Mouse (Mus musculus) left cerebral cortex, adult 2 months (tissue): ENCODE measurements around the gene Luzp2. TPM values are rescaled to one million over a fixed set of nuclear protein-coding genes. Genes with fewer than 3 reads are reported as not detected.
"Not testable (repeated sequence)": the region's sequence is repeated elsewhere in the genome, so short reads cannot be mapped to it uniquely, and the experiment has no call there.

Experiments
- DNase-seq, 2 experiments: peaks; one replicate each; pipeline ENCODE4 v3.0.0; 2021 to 2022; ENCODE audit warnings: low spot score in 2 of 2, mixed read lengths in 1 of 2; ENCODE audit errors: extremely low spot score in 1 of 2
- H3K27ac ChIP-seq: fragments of 200-600 bp; 2 replicates; pipeline ENCODE4 v1.8.1; 2022
- H3K4me3 ChIP-seq: fragments of 200-600 bp; 2 replicates; pipeline ENCODE4 v1.8.1; 2022
- CTCF ChIP-seq: fragments of 200-600 bp; IDR thresholded peaks from 2 replicates; pipeline ENCODE4 v1.8.1; 2022; ENCODE audit warnings: antibody characterized with exemption, mild to moderate bottlenecking, moderate library complexity
- intact Hi-C: fragments of 180-260 bp; cut with DNase I; formaldehyde crosslinking; loops from one replicate; pipeline ENCODE4 v1.15.1; 2025
- total RNA-seq, 2 experiments: library from RNA; stranded (reverse); gene quantifications; 2 replicates each; pipeline ENCODE4 v1.2.3; 2021

Luzp2 gene
- total RNA-seq, 2 experiments from 2014 or later: 97.1 to 99.7 TPM

- intact Hi-C loops: no loop called here
- no peak for TF ChIP-seq CTCF
- Histone ChIP-seq H3K4me3 (no peak overlapping the region), H3K27ac (no peak overlapping the region)
- DNase-seq: no peak
These were observed 43.8 kb downstream of the Luzp2 start for GRCm38 (mm10) chr7:54878928-54879644.

DNA sequence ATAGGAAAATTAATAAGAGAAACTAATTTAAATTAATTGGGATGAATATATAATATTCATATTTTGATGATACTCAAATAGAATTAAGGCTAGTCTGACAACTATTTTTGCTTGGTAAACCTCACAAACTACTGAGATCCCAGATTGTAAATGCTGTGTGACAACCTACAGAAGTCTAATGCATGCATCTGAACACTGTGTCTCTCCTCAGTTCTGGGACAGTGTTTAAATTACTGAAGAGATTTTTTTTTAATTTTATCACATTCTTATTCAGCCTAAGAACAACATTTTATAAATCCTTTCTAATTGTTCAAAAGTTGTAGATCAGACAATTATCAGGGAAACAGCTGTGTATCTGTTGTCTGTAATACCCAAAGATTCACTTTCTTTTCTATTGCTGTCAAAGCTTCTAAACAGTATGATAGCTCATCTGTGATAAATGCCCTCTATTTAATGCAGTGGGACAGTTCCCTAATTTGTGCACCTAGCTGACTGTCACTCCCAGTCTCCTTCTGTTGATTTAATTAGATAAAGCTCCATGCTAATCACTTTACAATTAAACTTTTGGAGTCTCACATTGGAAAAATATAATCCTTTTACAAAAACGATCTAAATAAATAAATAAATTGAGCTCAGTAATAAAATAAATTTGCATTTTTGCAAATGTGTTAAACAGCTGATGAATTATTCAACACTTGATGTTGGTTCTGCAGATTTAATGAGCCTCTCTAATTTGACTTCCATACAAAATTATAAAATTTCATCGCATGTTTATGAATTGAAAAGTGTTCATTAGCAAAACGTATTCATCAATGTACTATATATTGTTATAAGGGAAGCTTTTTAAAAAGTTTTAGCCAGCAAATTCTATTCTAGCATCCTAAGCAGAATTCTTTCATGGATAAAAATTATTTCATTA, 58.7 kb downstream of the Luzp2 start:
- TF ChIP-seq CTCF: no peak
- H3K4me3 ChIP-seq: no peak overlapping the region

DNA sequence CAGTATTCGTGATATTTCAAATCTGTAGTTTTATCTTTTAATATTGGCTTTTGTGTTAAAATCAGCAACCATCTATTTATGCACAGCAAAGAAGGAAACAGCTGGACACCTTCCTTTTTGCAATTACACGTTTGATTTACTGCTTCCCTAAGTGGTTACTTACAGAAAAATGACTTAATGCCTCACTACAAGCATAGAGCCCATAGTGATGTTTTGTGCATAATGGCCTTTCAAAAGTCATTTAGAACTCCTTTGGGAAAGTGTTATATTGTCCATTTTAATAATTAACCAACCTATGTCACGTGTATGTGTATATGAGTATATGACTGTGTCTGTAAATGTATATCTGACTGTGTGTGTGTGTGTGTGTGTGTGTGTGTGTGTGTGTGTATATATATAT, 63.3 kb downstream of the Luzp2 start:
- intact Hi-C loops: no loop called here
- no peak overlapping the region for H3K4me3 ChIP-seq

More for the DNA sequence above, 58.7 kb downstream of the Luzp2 start:
- DNase-seq: no peak
- intact Hi-C loops: no loop called here
- no peak overlapping the region for H3K27ac ChIP-seq

DNA sequence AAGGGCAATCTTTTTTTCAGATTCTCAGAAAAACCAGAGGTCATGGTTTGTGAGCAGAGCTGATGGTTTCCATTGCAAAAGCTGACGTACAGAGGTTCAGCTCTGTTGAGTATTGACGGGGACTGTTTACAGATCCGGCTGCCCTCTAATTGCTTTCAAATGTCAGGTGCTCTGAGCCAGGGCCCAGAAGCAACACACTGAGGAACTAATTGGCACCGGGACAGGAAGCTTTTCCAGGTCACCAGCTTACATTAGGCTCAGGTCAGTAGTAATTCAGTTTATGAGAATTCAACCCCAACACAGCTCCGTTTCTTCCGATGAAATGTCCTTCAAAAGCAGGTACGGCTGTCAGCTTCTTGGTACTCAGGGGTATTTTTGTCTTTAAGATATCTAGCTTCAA, 74.7 kb downstream of the Luzp2 start:
- TF ChIP-seq CTCF: no peak
- no peak overlapping the region for H3K4me3 ChIP-seq
- DNase-seq: peak; percentile 14 to 17
- peak overlapping the region; percentile 41; the same call in 1 of the 2 replicates for H3K27ac ChIP-seq
- intact Hi-C loops: loop anchor here (5.0 kb wide), 1 partner anchor 63 kb away; no protein-coding TSS in a partner anchor

More for the DNA sequence above, 63.3 kb downstream of the Luzp2 start:
- DNase-seq: no peak
- TF ChIP-seq CTCF: no peak
- H3K27ac ChIP-seq: no peak overlapping the region

DNA sequence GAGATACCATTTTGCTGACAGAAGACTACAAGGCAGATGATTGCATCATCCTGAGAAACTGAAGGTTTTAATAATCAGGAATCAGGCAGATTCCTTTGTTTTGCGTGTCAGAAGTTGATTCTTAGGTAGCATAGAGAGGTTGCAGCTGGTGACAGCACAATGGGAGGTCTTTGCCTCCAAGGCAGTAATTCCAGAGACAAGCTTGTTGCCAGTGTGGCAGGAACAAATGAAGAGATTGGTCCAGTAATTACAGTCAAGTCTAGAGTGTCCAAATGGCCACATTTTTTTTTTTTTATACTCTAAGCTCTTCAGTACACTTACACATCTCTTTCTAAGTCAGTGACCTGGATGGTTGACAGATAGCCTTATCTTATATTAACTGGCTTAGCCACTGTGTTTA, 78.7 kb downstream of the Luzp2 start:
- TF ChIP-seq CTCF: no peak
- no peak overlapping the region for H3K4me3 ChIP-seq
- peak overlapping the region; percentile 17 for H3K27ac ChIP-seq
- intact Hi-C loops: loop anchor here (5.0 kb wide), 1 partner anchor 67 kb away; no protein-coding TSS in a partner anchor
- no peak for DNase-seq

GRCm38 (mm10) chr7:54921991-54922390, 86.7 kb downstream of the Luzp2 start:
- TF ChIP-seq CTCF: no peak
- Histone ChIP-seq H3K4me3 (no peak overlapping the region), H3K27ac (no peak overlapping the region)
- DNase-seq: no peak
- intact Hi-C loops: no loop called here

DNA sequence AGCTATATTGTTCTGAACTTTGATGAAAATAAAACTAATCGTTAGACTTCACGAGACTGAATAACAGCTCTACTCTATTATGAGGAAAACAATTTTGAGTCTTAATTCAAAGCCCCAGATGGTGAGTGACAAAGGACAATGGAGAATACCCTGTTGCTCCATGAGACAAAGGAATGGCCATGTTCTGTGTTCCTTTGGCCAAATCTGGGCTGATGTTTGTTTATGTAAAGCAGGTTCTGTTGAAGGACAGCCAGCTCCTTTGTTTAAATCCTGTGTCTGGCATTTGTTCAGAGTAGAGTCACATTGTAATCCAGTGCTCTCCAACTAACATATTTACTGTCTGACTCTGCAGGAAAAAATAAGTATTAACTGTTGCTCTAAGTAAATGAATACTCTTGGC, 121.5 kb downstream of the Luzp2 start:
- no peak for TF ChIP-seq CTCF
- Histone ChIP-seq H3K4me3 (no peak overlapping the region), H3K27ac (no peak overlapping the region)
- DNase-seq: no peak
- intact Hi-C loops: no loop called here

DNA sequence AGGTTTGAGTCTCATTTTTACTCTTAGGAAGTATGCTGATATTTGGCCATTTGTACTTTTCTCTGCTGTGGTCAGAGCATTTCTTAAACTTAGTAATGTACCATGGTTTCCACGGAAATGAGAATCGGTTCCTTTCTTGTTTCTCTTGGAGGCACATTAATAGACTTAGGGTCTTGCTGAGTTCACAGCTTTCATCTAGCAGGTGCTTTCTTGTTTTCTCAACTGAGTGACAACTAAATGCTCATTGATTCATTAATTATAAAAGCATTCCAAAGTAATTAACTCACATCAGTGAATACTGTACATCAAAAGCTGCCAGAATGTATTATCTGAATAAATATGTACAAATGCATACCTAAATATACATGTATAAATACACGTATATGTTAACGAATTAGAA, 127.4 kb downstream of the Luzp2 start:
- no peak for DNase-seq
- intact Hi-C loops: no loop called here
- no peak for TF ChIP-seq CTCF
- Histone ChIP-seq H3K27ac (no peak overlapping the region), H3K4me3 (no peak overlapping the region)

GRCm38 (mm10) chr7:54977372-54977771, 142.1 kb downstream of the Luzp2 start:
- no peak for DNase-seq
- no peak overlapping the region for H3K4me3 ChIP-seq
- H3K27ac ChIP-seq: no peak overlapping the region
- TF ChIP-seq CTCF: no peak
- intact Hi-C loops: no loop called here

- Histone ChIP-seq H3K27ac (no peak overlapping the region), H3K4me3 (no peak overlapping the region)
- no peak for DNase-seq
- TF ChIP-seq CTCF: no peak
- intact Hi-C loops: no loop called here
These were observed 145.3 kb downstream of the Luzp2 start for GRCm38 (mm10) chr7:54980585-54980984.

DNA sequence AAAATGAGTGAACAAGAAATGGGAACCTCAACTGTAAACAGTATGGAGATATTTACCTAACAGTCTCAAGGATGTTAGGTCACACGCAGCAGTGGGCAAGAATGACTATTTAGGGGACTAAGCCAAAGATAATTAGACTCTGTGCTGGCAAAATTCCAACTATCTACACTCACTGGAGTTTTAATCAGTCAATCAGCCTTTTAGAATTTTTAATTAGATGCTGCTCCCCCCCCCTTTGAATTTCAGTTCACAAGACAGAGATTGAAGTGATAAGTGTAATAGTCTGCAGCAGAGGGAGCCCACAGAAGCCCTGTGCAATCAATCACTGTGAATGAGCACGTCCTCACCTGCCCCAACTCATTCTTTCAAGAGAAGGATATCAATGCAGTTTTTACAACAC, 165.1 kb downstream of the Luzp2 start:
- no peak for DNase-seq
- Histone ChIP-seq H3K4me3 (no peak overlapping the region), H3K27ac (no peak overlapping the region)
- intact Hi-C loops: no loop called here
- no peak for TF ChIP-seq CTCF

GRCm38 (mm10) chr7:55009173-55009771, 174.0 kb downstream of the Luzp2 start:
- intact Hi-C loops: no loop called here
- DNase-seq: no peak
- Histone ChIP-seq H3K27ac (no peak overlapping the region), H3K4me3 (no peak overlapping the region)
- TF ChIP-seq CTCF: no peak

GRCm38 (mm10) chr7:55133850-55134249, 298.6 kb downstream of the Luzp2 start:
- DNase-seq, H3K4me3 ChIP-seq, H3K27ac ChIP-seq, intact Hi-C loops: not testable (repeated sequence)
